Mouse (Mus musculus) gastrocnemius, adult 8-10 months (tissue): ENCODE results near the gene Tspan31. TPM values are rescaled to one million over a fixed set of nuclear protein-coding genes. Genes with fewer than 3 reads are reported as not detected.
"Not testable (repeated sequence)": the region's sequence is repeated elsewhere in the genome, so short reads cannot be mapped to it uniquely, and the experiment has no call there.

Source experiments
- DNase-seq, 2 experiments: peaks; one replicate each; pipeline ENCODE4 v3.0.0; 2022; ENCODE audit warnings: low spot score in 2 of 2
- total RNA-seq, 4 experiments: library from RNA; stranded (reverse); gene quantifications; 2 replicates each; pipeline ENCODE4 v1.2.4; 2022

The Tspan31 gene
- total RNA-seq, 4 experiments from 2014 or later, result 21.0 to 24.9 (median 21.5) TPM

DNA sequence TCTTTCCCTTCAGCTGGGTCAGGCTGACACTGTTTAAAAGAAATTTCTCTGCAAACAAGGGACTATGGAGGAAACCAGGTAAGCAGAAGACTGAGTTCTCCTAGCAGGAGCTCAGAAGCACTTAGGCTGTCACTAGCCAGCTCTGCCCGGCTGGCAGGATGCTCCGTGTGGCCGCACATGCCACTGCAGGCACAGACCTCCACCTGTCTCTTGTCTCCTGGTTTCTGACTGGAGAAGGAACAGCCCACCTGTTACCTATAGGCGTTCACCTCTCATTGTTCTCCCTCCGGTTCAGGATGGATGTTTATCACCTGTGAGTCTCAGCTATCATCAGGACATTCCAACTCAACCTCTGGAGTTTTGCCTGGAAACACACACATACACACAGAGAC is 13.8 kb upstream of the Tspan31 start:
- DNase-seq, result no peak

DNA sequence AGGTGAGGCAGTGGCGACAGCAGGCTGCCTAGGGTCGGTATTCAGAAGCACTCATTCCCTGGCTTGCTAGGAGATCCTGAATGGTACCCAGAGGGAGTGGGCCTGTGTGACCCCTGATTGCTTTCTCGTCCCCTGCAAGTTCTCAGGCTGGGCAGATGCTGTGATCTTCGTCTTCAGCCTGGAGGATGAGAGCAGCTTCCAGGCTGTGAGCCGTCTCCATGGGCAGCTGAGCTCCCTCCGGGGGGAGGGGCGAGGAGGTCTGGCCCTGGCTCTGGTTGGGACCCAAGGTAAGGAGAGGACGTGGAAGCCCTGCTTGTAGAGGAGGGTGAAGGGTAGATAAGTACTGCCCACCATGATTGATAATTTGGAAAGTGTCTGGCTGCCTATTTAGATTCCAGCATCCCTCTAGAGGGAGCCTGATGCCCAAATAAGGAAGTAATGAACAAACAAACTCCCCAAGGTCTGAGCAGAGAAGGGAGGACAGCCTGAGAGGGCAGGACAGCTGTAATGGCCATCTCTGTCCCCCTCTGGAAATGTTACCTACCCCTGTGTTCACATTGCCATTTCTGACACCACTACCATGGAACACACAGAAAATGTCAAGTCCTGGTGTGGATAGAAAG is 13.3 kb upstream of the Tspan31 start:
- DNase-seq, result no peak

DNA sequence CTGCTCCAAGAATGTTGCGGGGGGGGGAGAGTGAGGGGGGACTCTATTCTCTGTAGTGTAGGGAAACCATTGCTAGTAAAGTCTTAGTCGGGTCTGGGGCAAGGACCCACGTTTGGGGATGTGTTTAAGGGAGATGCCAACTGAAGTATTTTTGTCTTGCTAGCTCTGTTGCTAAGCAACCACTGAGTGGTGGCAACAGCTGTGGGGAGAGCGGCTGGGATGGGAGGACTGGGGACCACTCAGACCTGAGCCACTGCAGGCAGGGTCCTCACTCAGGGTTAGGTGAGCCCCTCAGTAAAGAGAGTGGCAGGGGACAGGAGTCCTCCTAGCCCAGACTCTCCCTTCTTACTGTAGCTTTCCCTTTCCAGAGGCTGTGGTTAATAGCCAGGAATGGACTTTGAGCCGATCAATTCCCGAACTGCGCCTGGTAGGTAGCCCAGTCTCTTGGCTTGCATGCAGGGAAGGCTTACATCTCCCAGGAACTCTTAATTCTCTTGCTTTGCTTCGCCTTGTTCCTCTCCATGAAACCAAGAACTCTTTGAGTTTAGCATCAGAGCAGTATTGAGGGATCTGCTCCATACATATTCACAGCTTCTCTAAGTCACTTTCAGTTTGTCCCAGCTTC is 12.0 kb upstream of the Tspan31 start:
- DNase-seq, result no peak

DNA sequence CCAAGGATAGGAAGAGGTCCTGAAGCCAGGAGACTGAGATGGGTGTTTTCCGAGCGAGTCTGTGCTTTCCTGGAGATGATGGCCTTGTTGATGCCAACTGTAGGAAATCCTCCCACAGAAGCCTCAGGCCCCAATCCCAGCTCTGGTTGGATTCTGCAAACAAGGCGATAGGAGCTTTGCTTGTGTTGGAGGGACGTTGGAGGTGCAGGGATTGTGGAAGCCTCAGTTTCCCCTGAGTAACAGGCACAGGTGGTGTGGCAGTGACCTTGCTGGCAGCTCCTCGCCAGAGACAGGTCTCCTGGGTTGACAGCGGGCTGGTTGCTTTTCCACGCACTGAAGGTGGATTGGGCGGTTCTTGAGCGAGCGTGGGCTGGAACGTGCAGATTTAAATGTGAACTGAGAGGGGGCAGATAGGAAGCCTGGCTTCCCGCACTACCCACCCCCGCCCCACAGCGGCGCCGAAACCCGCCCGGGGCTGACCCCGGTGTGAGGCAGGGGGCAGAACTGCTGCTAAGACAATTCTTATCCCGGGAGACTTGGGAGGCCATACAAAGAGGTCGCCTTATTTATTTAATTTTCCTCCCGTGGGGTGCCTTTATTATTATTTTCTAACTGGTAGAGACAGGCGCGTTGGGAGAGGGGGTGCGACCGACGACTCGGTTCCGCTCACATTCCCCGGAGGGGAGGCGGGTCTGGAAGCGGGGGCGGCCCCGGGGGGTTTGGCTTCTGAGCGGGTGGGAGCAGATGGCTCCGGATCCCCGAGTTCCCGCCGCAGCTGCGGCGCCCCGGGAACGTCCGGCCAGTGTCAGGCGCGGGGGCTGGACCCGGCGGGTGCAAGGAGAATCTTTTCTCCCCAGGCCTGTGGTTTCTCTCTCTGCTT is 11.1 kb upstream of the Tspan31 start:
- no peak for DNase-seq

DNA sequence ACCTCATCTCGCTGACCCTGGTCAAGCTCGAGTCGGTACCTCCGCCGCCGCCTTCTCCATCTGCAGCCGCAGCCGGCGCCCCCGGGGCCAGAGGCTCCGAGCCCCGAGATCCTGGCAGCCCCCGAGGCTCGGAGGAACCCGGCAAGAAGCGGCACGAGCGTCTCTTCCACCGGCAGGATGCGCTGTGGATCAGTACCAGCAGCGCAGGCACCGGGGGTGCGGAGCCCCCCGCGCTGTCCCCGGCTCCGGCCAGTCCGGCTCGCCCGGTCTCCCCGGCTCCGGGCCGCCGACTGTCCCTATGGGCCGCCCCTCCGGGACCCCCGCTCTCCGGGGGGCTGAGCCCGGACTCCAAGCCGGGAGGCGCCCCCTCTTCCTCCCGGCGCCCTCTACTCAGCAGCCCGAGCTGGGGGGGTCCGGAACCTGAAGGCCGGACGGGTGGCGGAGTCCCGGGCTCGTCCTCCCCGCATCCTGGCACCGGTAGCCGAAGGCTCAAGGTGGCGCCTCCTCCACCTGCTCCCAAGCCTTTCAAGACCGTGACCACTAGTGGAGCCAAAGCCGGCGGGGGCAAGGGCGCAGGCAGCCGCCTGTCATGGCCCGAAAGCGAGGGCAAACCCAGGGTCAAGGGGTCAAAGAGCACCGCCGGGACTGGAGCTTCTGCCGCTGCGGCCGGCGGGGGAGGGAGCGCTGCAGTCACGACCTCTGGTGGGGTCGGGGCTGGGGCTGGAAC is 9.8 kb upstream of the Tspan31 start:
- DNase-seq, result no peak

- DNase-seq, result no peak
Measured at GRCm38 (mm10) chr10:127078677-127079575, 8.9 kb upstream of the Tspan31 start.

DNA sequence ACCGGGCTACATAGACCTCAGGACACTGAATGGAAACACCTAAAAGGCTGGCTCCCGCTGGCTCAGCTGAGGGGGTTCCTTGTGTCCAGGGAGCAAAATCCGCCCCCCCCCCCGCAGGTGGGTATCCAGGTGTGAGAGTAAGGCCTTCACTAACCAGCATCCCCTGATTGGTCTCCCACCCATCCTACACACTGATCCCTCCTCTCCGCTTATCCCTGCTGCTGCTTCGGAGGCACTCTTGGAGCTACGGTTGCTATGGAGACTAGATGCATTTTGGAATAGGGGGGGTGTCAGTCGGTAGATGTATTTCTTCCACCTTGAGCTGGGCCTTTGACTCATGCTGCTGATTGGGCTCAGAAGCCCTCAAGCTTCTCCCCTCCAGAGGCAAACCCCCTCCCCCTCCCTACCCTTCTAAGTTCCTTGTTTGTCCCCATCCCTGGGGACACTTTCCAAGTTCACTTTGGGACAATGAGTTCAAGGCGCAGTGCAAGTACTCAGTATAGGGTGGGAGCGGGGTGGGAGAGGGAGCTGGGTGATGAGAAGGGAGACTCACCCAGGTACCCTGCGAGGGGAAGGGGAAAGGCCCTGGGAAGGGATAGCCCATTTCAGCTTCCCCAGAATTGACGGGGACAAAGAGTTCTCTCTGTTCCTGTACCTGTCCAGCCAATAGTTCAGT is 8.1 kb upstream of the Tspan31 start:
- no peak for DNase-seq

DNA sequence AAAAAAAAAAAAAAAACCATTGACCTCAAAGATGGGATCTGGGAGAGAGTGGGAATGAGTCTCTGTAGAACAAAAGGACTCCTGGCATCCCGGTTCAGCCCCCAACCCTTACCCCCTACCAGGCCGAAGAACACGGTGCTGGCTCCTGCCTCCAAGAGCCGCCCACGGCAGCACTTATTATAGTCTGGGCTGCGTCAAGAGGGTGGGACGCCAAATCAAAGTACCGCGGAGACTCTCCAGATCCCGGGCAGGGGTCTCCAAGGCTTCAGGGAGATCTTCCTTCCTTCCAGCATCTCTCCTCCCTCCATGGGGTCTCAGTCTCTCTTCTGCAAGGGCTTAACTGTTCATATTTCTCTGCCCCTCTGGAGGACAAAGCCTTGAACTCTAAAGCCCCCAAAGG is 7.5 kb upstream of the Tspan31 start:
- no peak for DNase-seq

- DNase-seq, result no peak
Measured at GRCm38 (mm10) chr10:127076082-127076481, 6.0 kb upstream of the Tspan31 start.

GRCm38 (mm10) chr10:127075651-127076050 is 5.6 kb upstream of the Tspan31 start:
- DNase-seq, result no peak

DNA sequence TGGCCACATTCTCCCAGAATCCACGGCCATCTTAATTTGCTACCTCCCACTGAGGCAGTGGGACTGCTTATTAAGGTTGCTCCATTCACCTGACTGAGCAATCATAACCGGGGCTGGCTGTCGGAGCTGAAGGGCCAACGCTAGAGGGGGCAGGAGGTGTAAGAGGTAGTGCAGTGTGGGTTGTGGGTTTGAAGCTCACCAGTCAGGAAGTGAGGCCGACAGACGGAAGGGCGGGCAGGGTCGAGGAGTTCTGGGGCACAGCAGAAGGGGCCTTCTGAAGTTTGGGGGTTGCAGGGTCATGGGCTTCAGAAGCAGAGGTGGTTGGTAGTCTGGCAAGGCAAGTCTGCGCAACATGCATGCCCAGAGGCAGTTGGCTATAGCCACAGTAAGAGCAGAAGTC is 5.0 kb upstream of the Tspan31 start, which contains the start of gene Agap2:
Gene Agap2 (plus strand): TSS at position 205 of the 400 bp plus-strand sequence.
- DNase-seq, result no peak

GRCm38 (mm10) chr10:127073981-127074380 is 3.9 kb upstream of the Tspan31 start:
- no peak for DNase-seq

DNA sequence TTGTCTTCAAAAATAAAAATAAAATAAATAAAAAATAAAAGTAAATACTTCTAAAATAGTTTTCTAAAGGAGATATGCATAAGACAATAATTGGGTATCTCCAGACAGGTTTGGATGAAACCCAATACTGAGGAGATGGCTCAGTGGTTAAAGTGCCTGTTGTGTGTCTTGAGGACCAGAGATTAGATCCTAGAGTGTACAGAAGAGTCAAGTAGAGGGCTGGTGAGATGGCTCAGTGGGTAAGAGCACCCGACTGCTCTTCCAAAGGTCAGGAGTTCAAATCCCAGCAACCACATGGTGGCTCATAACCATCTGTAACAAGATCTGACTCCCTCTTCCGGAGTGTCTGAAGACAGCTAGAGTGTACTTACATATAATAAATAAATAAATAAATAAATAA is 2.9 kb upstream of the Tspan31 start:
- DNase-seq, result not testable (repeated sequence)

- DNase-seq, result not testable (repeated sequence)
Measured at GRCm38 (mm10) chr10:127072270-127072669, 2.2 kb upstream of the Tspan31 start.

GRCm38 (mm10) chr10:127071203-127071602 is 1.1 kb upstream of the Tspan31 start:
- no peak for DNase-seq

DNA sequence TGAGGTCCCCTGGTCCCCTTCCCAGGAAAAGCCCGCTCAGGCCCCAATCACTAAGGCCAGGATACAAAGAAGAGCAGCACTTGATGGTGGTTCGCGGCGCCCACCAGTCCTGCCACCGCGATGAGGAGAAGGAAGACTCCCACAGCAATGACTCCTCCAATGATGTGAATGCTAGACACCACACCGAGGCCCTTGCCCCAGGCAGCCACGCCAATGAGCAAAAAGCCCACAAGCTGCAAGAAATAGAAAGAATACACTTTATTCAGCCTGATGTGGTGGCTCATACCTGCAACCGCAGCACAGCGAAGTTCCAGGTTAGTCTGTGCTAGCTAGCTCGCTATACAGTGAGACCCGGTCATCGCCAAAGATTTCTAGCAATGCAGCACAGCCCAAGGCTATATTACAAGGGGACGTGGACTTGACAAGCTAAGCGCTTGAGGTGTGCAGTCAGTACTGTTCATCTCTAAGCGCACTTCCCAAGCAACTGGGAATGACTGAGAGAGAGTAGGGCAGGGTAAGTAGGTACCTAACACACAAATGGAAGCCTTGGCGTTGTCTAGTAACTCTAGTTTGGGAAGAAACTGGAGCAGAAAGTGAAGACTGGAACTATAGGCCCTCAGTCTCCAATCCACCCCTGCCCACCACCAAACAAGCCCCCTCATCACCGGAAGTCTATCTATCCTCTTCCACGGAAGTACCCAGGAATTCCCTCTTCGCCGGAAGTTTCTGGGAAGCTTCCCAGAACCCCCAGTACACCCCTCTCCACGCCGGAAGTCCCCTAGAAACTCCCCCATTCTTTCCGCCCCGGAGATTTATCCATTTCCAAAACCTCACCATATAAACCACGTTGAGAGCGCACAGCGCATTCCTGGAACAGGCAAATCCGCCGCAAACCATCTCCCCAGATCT is 529 bp downstream of the Tspan31 start:
- no peak for DNase-seq

DNA sequence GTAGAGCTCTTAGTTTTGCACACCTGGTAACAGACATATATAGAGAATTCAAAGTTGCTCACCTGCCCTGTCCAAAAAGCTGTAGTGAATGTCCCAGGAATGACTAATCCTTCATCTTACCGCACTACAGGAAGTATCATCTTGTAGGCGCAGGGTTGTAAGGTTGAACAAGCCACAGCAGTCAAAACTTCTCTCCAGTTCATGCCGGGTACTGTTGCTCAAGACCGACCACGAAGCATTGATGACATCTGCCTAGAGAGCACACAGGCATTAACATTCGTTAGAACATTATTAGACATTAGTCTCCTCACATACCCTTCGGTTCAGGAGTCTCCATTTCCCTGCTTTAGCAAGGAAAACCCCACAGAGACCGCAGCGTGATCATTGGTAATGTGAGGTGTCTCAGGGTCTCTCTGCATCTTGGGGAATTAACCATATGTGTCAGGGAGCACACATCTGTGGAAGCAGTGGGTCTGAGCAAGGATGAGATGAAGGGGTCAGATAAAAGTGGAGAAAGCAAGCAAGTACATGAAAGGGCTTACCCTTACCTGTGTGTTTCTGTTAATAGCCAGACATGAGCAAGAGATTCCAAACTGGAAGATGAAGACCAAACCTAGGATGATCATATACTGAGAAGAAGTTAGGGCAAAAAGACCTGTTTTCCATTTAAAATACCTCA is 1.6 kb downstream of the Tspan31 start:
- no peak for DNase-seq

DNA sequence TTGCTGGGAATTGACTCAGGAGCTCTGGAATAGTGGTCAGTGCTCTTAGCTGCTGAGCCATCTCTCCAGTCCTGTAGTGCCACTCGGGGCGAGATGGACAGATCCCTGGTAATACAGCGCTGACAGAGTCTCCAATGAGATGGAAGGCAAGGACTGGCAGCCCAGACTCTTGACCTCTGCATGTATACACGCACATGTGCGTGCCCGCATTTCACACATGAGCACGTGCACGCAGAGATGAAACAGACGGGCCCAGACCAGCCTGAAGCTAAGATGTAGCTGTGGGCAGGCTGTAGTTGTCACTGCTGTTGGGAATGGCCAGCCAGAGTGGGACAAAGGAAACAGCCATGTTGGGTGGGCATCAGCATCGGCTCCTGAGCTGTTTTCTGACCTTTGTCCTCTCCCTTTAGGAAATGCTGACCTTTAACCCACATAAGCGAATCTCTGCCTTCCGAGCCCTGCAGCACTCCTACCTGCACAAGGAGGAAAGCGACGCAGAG is 3.5 kb downstream of the Tspan31 start:
- no peak for DNase-seq
